Mouse (Mus musculus) erythroblast, embryonic 14.5 days (primary cell): ENCODE results near the gene Fank1.

Experiments
- GATA1 ChIP-seq: IDR thresholded peaks from 2 replicates; pipeline ENCODE4 v1.6.1; 2012; ENCODE audit warnings: low read length, inconsistent platforms, mixed read lengths
- TAL1 ChIP-seq: IDR thresholded peaks from 3 replicates; pipeline ENCODE4 v1.6.1; 2012; ENCODE audit warnings: low read length, inconsistent platforms, mixed read lengths

GRCm38 (mm10) chr7:133847175-133847574 lies 70.5 kb downstream of the Fank1 start:
- no peak for TF ChIP-seq TAL1
- TF ChIP-seq GATA1: no peak
